Mouse (Mus musculus) olfactory bulb, adult 2 months (tissue): Measurements from ENCODE around the gene Dchs2. TPM values are rescaled to one million over a fixed set of nuclear protein-coding genes. Genes with fewer than 3 reads are reported as not detected.

Experiments
- H3K27ac ChIP-seq: fragments of 200-500 bp; 2 replicates; pipeline ENCODE4 v1.5.1; 2012; ENCODE audit warnings: low read depth, low read length; ENCODE audit not compliant: insufficient read depth
- H3K4me1 ChIP-seq: fragments of 200-500 bp; 2 replicates; pipeline ENCODE4 v1.6.1; 2012; ENCODE audit warnings: low read length; ENCODE audit not compliant: control insufficient read depth, insufficient read depth
- H3K4me3 ChIP-seq: fragments of 200-500 bp; 2 replicates; pipeline ENCODE4 v1.5.1; 2012; ENCODE audit warnings: mild to moderate bottlenecking, low read depth, low read length, moderate library complexity; ENCODE audit not compliant: insufficient read depth
- CTCF ChIP-seq: fragments of 200-500 bp; IDR thresholded peaks from 2 replicates; pipeline ENCODE4 v1.5.1; 2012; ENCODE audit warnings: low read depth, mild to moderate bottlenecking, low read length, moderate library complexity; ENCODE audit not compliant: insufficient read depth
- POLR2A ChIP-seq: fragments of 200-500 bp; IDR thresholded peaks from 2 replicates; pipeline ENCODE4 v1.6.1; 2012; ENCODE audit warnings: mild to moderate bottlenecking, low read depth, low read length, moderate library complexity; ENCODE audit not compliant: insufficient read depth
- WGBS: fragments of 180-500 bp; shearing (Covaris S2); methylation state at CpG from one replicate; pipeline ENCODE4 v1.1.7; 2018; 5-methylcytosine and 5-hydroxymethylcytosine counted together
- polyA plus RNA-seq: library from polyadenylated mRNA; stranded (reverse); fragments of >200 nt; gene quantifications from 2 replicates; pipeline ENCODE4 v1.2.4, GENCODE M21; 2012; ENCODE audit warnings: low replicate concordance; ENCODE audit not compliant: missing spikeins, insufficient read depth, insufficient read length

The Dchs2 gene
- polyA plus RNA-seq, 1 experiment: not detected

GRCm38 (mm10) chr3:83218059-83218458 is 90.3 kb downstream of the Dchs2 start:
- H3K4me1 ChIP-seq: no peaks in the 10 kb centered on the region
- WGBS: 85% methylated on average over 4 of the region's 4 CpGs
- TF ChIP-seq CTCF: no peak
- no peak for TF ChIP-seq POLR2A

GRCm38 (mm10) chr3:83220101-83220500 is 92.4 kb downstream of the Dchs2 start:
- TF ChIP-seq CTCF: no peak
- TF ChIP-seq POLR2A: no peak
- Histone ChIP-seq H3K27ac (no peak overlapping the region), H3K4me3 (no peak overlapping the region), H3K4me1 (no peaks in the 10 kb centered on the region)
- 92% methylated on average over 2 of the region's 2 CpGs for WGBS

More at GRCm38 (mm10) chr3:83218059-83218458, 90.3 kb downstream of the Dchs2 start:
- no peak overlapping the region for H3K27ac ChIP-seq
- H3K4me3 ChIP-seq: no peak overlapping the region

- 50% methylated on average over 5 of the region's 5 CpGs for whole genome bisulfite sequencing
- H3K27ac ChIP-seq: no peak overlapping the region
Observed at GRCm38 (mm10) chr3:83222125-83222524, 94.4 kb downstream of the Dchs2 start.

GRCm38 (mm10) chr3:83228383-83228782 is 100.6 kb downstream of the Dchs2 start:
- H3K4me1 ChIP-seq: no peaks in the 10 kb centered on the region
- no peak overlapping the region for H3K27ac ChIP-seq
- H3K4me3 ChIP-seq: no peak overlapping the region
- TF ChIP-seq CTCF (no peak), POLR2A (no peak)
- 89% methylated on average over 9 of the region's 9 CpGs for WGBS

More at GRCm38 (mm10) chr3:83222125-83222524, 94.4 kb downstream of the Dchs2 start:
- H3K4me1 ChIP-seq: no peaks in the 10 kb centered on the region
- TF ChIP-seq CTCF: no peak
- no peak for TF ChIP-seq POLR2A
- H3K4me3 ChIP-seq: no peak overlapping the region

- Histone ChIP-seq H3K4me1 (no peaks in the 10 kb centered on the region), H3K4me3 (no peak overlapping the region), H3K27ac (no peak overlapping the region)
- 97% methylated on average over 2 of the region's 2 CpGs for WGBS
- TF ChIP-seq CTCF (no peak), POLR2A (no peak)
Observed at GRCm38 (mm10) chr3:83230326-83230725, 102.6 kb downstream of the Dchs2 start.

- H3K27ac ChIP-seq: no peak overlapping the region
- TF ChIP-seq POLR2A (no peak), CTCF (no peak)
- H3K4me3 ChIP-seq: no peak overlapping the region
- 67% methylated on average over 4 of the region's 4 CpGs for WGBS
- no peaks in the 10 kb centered on the region for H3K4me1 ChIP-seq
Observed at GRCm38 (mm10) chr3:83234457-83234856, 106.7 kb downstream of the Dchs2 start.

GRCm38 (mm10) chr3:83235061-83235460 is 107.3 kb downstream of the Dchs2 start:
- 84% methylated on average over 5 of the region's 5 CpGs for WGBS
- H3K4me1 ChIP-seq: no peaks in the 10 kb centered on the region
- TF ChIP-seq CTCF (no peak), POLR2A (no peak)
- H3K4me3 ChIP-seq: no peak overlapping the region
- no peak overlapping the region for H3K27ac ChIP-seq

- TF ChIP-seq POLR2A (no peak), CTCF (no peak)
- H3K27ac ChIP-seq: no peak overlapping the region
- WGBS: 68% methylated on average over 5 of the region's 5 CpGs
- H3K4me1 ChIP-seq: no peaks in the 10 kb centered on the region
- H3K4me3 ChIP-seq: no peak overlapping the region
Observed at GRCm38 (mm10) chr3:83246536-83246935, 118.8 kb downstream of the Dchs2 start.

- H3K27ac ChIP-seq: no peak overlapping the region
- no peaks in the 10 kb centered on the region for H3K4me1 ChIP-seq
- no peak overlapping the region for H3K4me3 ChIP-seq
- WGBS: 80% methylated on average over 4 of the region's 4 CpGs
- TF ChIP-seq CTCF (no peak), POLR2A (no peak)
Observed at GRCm38 (mm10) chr3:83250001-83250545, 122.3 kb downstream of the Dchs2 start.

- Histone ChIP-seq H3K27ac (no peak overlapping the region), H3K4me3 (no peak overlapping the region), H3K4me1 (no peaks in the 10 kb centered on the region)
- TF ChIP-seq CTCF: no peak
- no peak for TF ChIP-seq POLR2A
- 77% methylated on average over 7 of the region's 7 CpGs for WGBS
Observed at GRCm38 (mm10) chr3:83251899-83252298, 124.2 kb downstream of the Dchs2 start.
